Mouse (Mus musculus): ENCODE results near the gene 1700031F05Rik. TPM values are rescaled to one million over a fixed set of nuclear protein-coding genes. Genes with fewer than 3 reads are reported as not detected.
"Not testable (repeated sequence)": the region's sequence is repeated elsewhere in the genome, so short reads cannot be mapped to it uniquely, and the experiment has no call there.

Gene 1700031F05Rik
- polyA plus RNA-seq (2017; shearing (Covaris generic)), result under 1 TPM in 1 of 2 experiments, not detected in 1; 0.33 TPM

- no peak for ATAC-seq
Observed at GRCm38 (mm10) chrX:102867871-102868270, at the start of gene 1700031F05Rik. 1700031F05Rik (minus strand) TSS chrX:102867971.

- not testable (repeated sequence) for ATAC-seq
Observed at GRCm38 (mm10) chrX:102914823-102915222, 47.1 kb upstream of the 1700031F05Rik start.

GRCm38 (mm10) chrX:102908587-102908986 is 40.8 kb upstream of the 1700031F05Rik start, which contains the start of the genes Dmrtc1a and 1700011M02Rik:
Dmrtc1a (minus strand) TSS chrX:102908687.
1700011M02Rik (plus strand) TSS chrX:102908905.
- not testable (repeated sequence) for ATAC-seq

- ATAC-seq, result not testable (repeated sequence)
Observed at GRCm38 (mm10) chrX:102854516-102854915, 13.3 kb downstream of the 1700031F05Rik start, which contains the start of gene Dmrtc1c2. Dmrtc1c2 (minus strand) TSS chrX:102854616.

- ATAC-seq, result no peak
Observed at GRCm38 (mm10) chrX:102812311-102812710, 55.5 kb downstream of the 1700031F05Rik start.

Other genes with a start within 250 kb of the 1700031F05Rik start
- gene Phka1, start 223.7 kb downstream of the 1700031F05Rik start, polyA plus RNA-seq (2017; shearing (Covaris generic)), result not detected
- gene Gm3880, start 181.0 kb downstream of the 1700031F05Rik start, polyA plus RNA-seq (2017; shearing (Covaris generic)), result not detected
- gene Gm9112, start 160.3 kb downstream of the 1700031F05Rik start, polyA plus RNA-seq (2017; shearing (Covaris generic)), result not detected
- not detected for gene Dmrtc1b, start 160.1 kb downstream of the 1700031F05Rik start, polyA plus RNA-seq (2017; shearing (Covaris generic))
- not detected for gene Dmrtc1c1, start 65.0 kb downstream of the 1700031F05Rik start, polyA plus RNA-seq (2017; shearing (Covaris generic))
- gene Dmrtc1c2, start 13.4 kb downstream of the 1700031F05Rik start, polyA plus RNA-seq (2017; shearing (Covaris generic)), result not detected
- not detected for gene Dmrtc1a, start 40.7 kb upstream of the 1700031F05Rik start, polyA plus RNA-seq (2017; shearing (Covaris generic))
- gene 1700011M02Rik, start 40.9 kb upstream of the 1700031F05Rik start, polyA plus RNA-seq (2017; shearing (Covaris generic)), result not detected
- gene 1700018G05Rik, start 60.4 kb upstream of the 1700031F05Rik start, polyA plus RNA-seq (2017; shearing (Covaris generic)), result not detected

Measured in activated CD4-positive, CD25-positive, alpha-beta regulatory T cell, adult 4 months (primary cell).